Mouse (Mus musculus): ENCODE measurements around the gene Ptgr1.

Gene Ptgr1

GRCm38 (mm10) chr4:58986540-58987190 lies at the start of gene Ptgr1:
Ptgr1 (minus strand) TSS chr4:58987119.
- peak; percentile 43 for DNase-seq (ENCODE audit: low spot score)

- no peak for DNase-seq (ENCODE audit: low spot score)
These were observed 48.9 kb upstream of the Ptgr1 start for GRCm38 (mm10) chr4:59035786-59036350.

- peak; percentile 69 for DNase-seq (ENCODE audit: low spot score)
These were observed 48.2 kb upstream of the Ptgr1 start, which contains the start of gene Gng10 for GRCm38 (mm10) chr4:59034918-59035785. Gng10 (plus strand) TSS chr4:59035088.

- DNase-seq (ENCODE audit: low spot score), result no peak
These were observed 47.5 kb upstream of the Ptgr1 start for GRCm38 (mm10) chr4:59034325-59034917.

- no peak for DNase-seq (ENCODE audit: low spot score)
These were observed 30.0 kb upstream of the Ptgr1 start for GRCm38 (mm10) chr4:59016922-59017321.

- DNase-seq (ENCODE audit: low spot score), result peak; percentile 69
These were observed 28.3 kb upstream of the Ptgr1 start for GRCm38 (mm10) chr4:59015181-59015580.

GRCm38 (mm10) chr4:59011446-59011845 lies 24.5 kb upstream of the Ptgr1 start:
- no peak for DNase-seq (ENCODE audit: low spot score)

- DNase-seq (ENCODE audit: low spot score), result no peak
These were observed 22.8 kb upstream of the Ptgr1 start for GRCm38 (mm10) chr4:59009696-59010095.

- no peak for DNase-seq (ENCODE audit: low spot score)
These were observed 22.3 kb upstream of the Ptgr1 start for GRCm38 (mm10) chr4:59009186-59009585.

- no peak for DNase-seq (ENCODE audit: low spot score)
These were observed 21.1 kb upstream of the Ptgr1 start for GRCm38 (mm10) chr4:59007974-59008373.

GRCm38 (mm10) chr4:59007016-59007415 lies 20.1 kb upstream of the Ptgr1 start:
- no peak for DNase-seq (ENCODE audit: low spot score)

- no peak for DNase-seq (ENCODE audit: low spot score)
These were observed 19.3 kb upstream of the Ptgr1 start for GRCm38 (mm10) chr4:59006211-59006610.

GRCm38 (mm10) chr4:59003806-59004200 lies 16.9 kb upstream of the Ptgr1 start:
- DNase-seq (ENCODE audit: low spot score), result no peak

GRCm38 (mm10) chr4:59002948-59003805 lies 16.3 kb upstream of the Ptgr1 start, which contains the start of gene Gm20503:
Gm20503 (plus strand) TSS chr4:59003210.
- DNase-seq (ENCODE audit: low spot score), result peak; percentile 85

GRCm38 (mm10) chr4:59000614-59001013 lies 13.7 kb upstream of the Ptgr1 start:
- DNase-seq (ENCODE audit: low spot score), result peak; percentile 39

GRCm38 (mm10) chr4:58999686-59000085 lies 12.8 kb upstream of the Ptgr1 start:
- DNase-seq (ENCODE audit: low spot score), result peak; percentile 79

GRCm38 (mm10) chr4:58998688-58999087 lies 11.8 kb upstream of the Ptgr1 start:
- no peak for DNase-seq (ENCODE audit: low spot score)

- no peak for DNase-seq (ENCODE audit: low spot score)
These were observed 10.2 kb upstream of the Ptgr1 start for GRCm38 (mm10) chr4:58997081-58997480.

GRCm38 (mm10) chr4:58995251-58995693 lies 8.4 kb upstream of the Ptgr1 start:
- no peak for DNase-seq (ENCODE audit: low spot score)

GRCm38 (mm10) chr4:58994762-58995161 lies 7.8 kb upstream of the Ptgr1 start, which contains the start of gene Dnajc25:
Dnajc25 (plus strand) TSS chr4:58995062.
- no peak for DNase-seq (ENCODE audit: low spot score)

GRCm38 (mm10) chr4:58992195-58992594 lies 5.3 kb upstream of the Ptgr1 start:
- DNase-seq (ENCODE audit: low spot score), result no peak
